Mouse (Mus musculus): ENCODE measurements around the gene Itgb8.

DNA sequence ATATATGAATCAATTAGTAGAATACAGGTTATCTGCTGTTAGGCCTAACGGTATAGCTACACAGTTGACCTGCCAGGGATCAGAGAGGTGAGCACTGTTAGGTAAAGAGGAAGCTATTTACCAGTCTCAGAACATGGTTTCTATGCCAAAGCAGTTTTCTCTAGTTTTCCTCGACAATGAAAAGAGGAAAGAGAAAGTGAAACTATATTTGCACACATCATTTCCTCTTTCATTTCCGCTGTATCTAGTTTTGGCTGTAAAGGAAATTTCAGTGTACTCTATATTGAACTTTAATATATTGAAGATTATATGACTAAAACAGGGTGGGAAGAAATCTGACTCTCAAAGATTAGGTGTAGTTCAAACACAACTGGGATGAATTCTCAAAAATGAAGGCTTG, 81.5 kb downstream of the Itgb8 start:
- no peak for TF ChIP-seq CTCF (IDR thresholded peaks at IDR 0.05; ENCODE audit: borderline replicate concordance, extremely low read depth, insufficient read depth, insufficient read length)
- TF ChIP-seq POLR2A (IDR thresholded peaks at IDR 0.05; ENCODE audit: borderline replicate concordance, extremely low read depth, insufficient read depth, insufficient read length, poor library complexity, severe bottlenecking): no peak
